Mouse (Mus musculus): ENCODE measurements around the gene Ino80. TPM values are rescaled to one million over a fixed set of nuclear protein-coding genes. Genes with fewer than 3 reads are reported as not detected.
A peak's percentile ranks its signal among the peaks of the same experiment; 100 is the strongest.

Ino80 gene
- polyA plus RNA-seq, 1 experiment from 2014 or later, result 4.1 TPM

DNA sequence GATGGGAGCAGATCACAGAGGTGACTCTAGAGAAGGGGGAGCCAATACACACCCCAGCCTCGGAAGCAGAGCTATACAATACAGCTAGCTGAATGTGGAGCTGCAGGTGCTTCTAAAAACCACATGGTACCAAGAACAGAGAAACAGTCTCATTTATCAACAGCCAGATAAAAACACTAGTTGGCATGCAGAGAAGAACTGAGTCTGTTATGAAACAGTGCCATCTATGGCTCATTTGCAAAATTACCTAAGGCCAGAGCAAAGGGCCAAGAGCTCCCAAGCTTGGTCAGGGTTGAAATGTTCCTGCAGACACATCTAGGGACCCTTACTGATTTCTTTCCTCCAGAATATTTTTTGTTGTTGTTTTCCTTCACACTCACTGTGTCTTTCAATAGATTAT is 63.7 kb downstream of the Ino80 start:
- Histone ChIP-seq H3K4me3 (no peak overlapping the region), H3K9me3 (replicated peaks) (no peaks in the 10 kb centered on the region), H3K27me3 (no peaks in the 10 kb centered on the region), H3K27ac (no peak overlapping the region), H3K36me3 (peaks cover 48% of the 10 kb centered on the region), H3K4me2 (replicated peaks) (no peak overlapping the region), H3K9ac (no peak overlapping the region), H3K4me1 (no peaks in the 10 kb centered on the region)
- no peak for ATAC-seq (ENCODE audit: low FRiP score)
- 70% methylated on average over 1 of the region's 1 CpGs for WGBS

DNA sequence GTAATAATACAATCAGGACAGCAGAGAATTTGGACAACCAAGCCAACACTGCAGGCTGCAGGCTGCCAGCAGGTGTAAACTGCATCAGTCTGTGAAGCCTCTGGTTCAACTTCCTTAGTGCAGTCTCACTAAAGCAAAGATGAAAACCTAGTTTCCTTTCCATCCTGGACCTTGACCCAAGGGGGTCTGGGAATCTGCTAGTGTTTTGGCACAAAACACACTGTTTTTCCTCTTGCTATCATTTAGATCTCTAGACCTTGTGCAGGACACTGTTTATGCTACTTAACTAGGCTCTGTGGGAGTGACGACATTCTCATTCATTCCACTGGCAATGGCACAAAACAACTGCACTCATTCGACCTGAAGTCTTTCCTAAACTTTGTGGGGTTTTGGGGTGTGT is 65.8 kb downstream of the Ino80 start:
- Histone ChIP-seq H3K27me3 (no peaks in the 10 kb centered on the region), H3K36me3 (peaks cover 43% of the 10 kb centered on the region), H3K4me3 (no peak overlapping the region), H3K4me2 (replicated peaks) (no peak overlapping the region), H3K9ac (no peak overlapping the region), H3K27ac (no peak overlapping the region), H3K9me3 (replicated peaks) (no peaks in the 10 kb centered on the region), H3K4me1 (no peaks in the 10 kb centered on the region)
- 79% methylated on average over 2 of the region's 2 CpGs for WGBS
- ATAC-seq (ENCODE audit: low FRiP score), result no peak

DNA sequence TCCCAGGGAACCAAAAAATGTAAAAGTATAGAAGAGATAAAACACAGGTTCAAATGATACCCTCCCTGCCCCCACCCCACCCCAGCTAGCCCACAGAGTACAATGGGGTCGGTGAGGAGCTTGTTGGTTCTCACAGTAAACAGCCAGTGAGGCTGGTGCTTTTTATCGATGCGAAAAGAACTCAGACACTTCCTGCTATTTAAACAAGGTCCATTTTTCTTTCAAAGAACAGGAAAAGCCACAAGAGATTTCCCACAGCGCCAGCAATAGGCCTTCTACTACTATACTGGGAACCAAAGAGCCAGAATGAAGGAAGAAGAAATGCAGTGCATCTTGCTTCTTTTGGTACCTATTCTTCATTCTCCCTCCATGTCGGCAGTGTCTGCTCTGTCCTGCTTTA is 66.5 kb downstream of the Ino80 start:
- WGBS, result 89% methylated on average over 5 of the region's 5 CpGs

DNA sequence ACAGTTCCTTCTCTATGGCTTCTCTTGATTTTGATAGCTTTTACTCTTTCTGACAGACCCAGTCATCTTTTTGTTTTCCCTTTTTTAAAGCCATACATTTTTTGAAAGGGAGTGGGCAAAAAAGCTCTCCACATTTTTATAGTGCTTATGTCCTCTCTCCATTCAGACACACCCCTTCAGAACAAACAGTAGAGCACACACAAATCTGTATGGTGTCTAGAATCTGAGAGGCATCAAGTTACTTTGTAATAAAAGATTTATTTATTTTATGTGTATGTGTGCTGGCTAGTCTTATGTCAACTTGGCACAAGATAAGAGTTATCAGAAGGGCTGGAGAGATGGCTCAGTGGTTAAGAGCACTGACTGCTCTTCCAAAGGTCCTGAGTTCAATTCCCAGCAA is 68.8 kb downstream of the Ino80 start:
- Histone ChIP-seq H3K27ac (peak overlapping the region; percentile 48; the same call in 1 of the 2 replicates), H3K36me3 (peaks cover 59% of the 10 kb centered on the region), H3K9me3 (replicated peaks) (no peaks in the 10 kb centered on the region), H3K4me2 (replicated peaks) (no peak overlapping the region), H3K9ac (no peak overlapping the region), H3K27me3 (no peaks in the 10 kb centered on the region), H3K4me3 (no peak overlapping the region), H3K4me1 (no peaks in the 10 kb centered on the region)
- ATAC-seq (ENCODE audit: low FRiP score), result no peak

More for the DNA sequence above, 66.5 kb downstream of the Ino80 start:
- Histone ChIP-seq H3K27ac (no peak overlapping the region), H3K27me3 (no peaks in the 10 kb centered on the region), H3K9me3 (replicated peaks) (no peaks in the 10 kb centered on the region), H3K4me2 (replicated peaks) (no peak overlapping the region), H3K9ac (no peak overlapping the region), H3K4me1 (no peaks in the 10 kb centered on the region), H3K36me3 (peaks cover 48% of the 10 kb centered on the region), H3K4me3 (no peak overlapping the region)
- ATAC-seq (ENCODE audit: low FRiP score), result no peak

DNA sequence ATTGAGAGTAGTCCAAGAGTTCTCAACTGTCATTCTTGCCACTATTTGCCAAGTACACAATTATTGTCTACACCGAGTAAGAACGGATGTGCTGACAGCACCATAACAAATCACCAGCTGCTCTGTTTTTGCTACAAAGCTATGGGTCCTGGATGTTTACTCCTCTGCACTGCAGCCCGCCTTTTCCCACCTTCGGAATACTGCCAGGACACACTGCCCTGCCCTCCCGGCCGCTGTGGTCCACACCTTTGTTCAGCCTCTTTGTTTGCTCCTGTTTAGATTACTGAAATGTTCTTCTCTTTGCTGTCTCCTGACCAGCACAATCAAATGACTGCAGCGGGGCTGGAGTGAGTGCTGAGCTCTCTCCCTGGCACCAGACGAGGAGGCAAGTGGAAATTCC is 69.2 kb downstream of the Ino80 start:
- Histone ChIP-seq H3K9ac (no peak overlapping the region), H3K4me3 (no peak overlapping the region), H3K36me3 (peaks cover 59% of the 10 kb centered on the region), H3K27ac (peak overlapping the region; percentile 48; the same call in 1 of the 2 replicates), H3K4me2 (replicated peaks) (no peak overlapping the region), H3K27me3 (no peaks in the 10 kb centered on the region), H3K4me1 (no peaks in the 10 kb centered on the region), H3K9me3 (replicated peaks) (no peaks in the 10 kb centered on the region)
- ATAC-seq (ENCODE audit: low FRiP score), result no peak
- WGBS, result 77% methylated on average over 8 of the region's 8 CpGs

DNA sequence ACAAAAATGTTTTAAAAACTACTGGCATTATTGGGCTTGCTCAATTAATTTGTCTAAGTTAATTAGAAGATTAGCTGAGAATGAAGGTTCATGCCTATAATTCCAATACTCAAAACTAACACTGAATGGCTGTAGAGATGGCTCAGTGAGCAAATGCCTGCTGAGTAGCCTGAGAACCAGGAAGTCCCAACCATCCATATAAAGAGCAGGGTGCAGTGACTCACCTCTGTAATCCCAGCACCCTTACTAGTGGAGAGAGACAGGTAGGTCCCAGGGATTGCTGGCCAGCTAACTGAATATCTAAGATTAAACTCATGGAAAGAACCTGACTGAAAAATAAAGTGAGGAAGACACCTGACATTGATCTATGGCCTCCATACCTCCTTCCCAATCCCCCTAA is 78.2 kb downstream of the Ino80 start:
- H3K4me2 ChIP-seq (replicated peaks), result no peak overlapping the region
- H3K4me1 ChIP-seq, result no peaks in the 10 kb centered on the region
- H3K36me3 ChIP-seq, result peaks cover 27% of the 10 kb centered on the region
- no peak overlapping the region for H3K9ac ChIP-seq
- no peaks in the 10 kb centered on the region for H3K27me3 ChIP-seq
- no peak for ATAC-seq (ENCODE audit: low FRiP score)
- H3K9me3 ChIP-seq (replicated peaks), result no peaks in the 10 kb centered on the region
- no peak overlapping the region for H3K27ac ChIP-seq
- no peak overlapping the region for H3K4me3 ChIP-seq

DNA sequence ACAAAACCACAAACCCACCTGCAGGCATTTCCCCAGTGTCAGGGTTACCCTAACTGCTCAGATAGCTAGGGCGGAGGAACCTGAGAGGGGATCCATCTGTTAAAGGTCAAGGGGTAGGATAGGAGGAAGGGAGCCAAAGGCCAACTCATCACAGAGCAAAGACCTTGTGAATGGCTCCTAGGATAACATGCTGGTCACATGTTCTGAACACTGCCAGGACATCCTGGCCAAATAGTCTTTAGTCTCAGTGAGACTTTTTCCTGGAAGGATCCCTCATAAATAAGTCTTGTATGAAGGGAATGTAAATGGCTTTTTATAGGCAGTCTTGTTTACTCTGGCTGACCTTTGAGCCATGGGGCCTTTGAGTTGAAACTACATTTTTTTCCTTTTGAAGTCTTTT is 78.8 kb downstream of the Ino80 start:
- H3K4me1 ChIP-seq, result no peaks in the 10 kb centered on the region
- H3K27me3 ChIP-seq, result no peaks in the 10 kb centered on the region
- H3K4me3 ChIP-seq, result no peak overlapping the region
- no peak for ATAC-seq (ENCODE audit: low FRiP score)
- H3K9ac ChIP-seq, result no peak overlapping the region
- no peaks in the 10 kb centered on the region for H3K9me3 ChIP-seq (replicated peaks)
- peaks cover 30% of the 10 kb centered on the region for H3K36me3 ChIP-seq
- 93% methylated on average over 1 of the region's 1 CpGs for WGBS
- H3K4me2 ChIP-seq (replicated peaks), result no peak overlapping the region
- H3K27ac ChIP-seq, result no peak overlapping the region

DNA sequence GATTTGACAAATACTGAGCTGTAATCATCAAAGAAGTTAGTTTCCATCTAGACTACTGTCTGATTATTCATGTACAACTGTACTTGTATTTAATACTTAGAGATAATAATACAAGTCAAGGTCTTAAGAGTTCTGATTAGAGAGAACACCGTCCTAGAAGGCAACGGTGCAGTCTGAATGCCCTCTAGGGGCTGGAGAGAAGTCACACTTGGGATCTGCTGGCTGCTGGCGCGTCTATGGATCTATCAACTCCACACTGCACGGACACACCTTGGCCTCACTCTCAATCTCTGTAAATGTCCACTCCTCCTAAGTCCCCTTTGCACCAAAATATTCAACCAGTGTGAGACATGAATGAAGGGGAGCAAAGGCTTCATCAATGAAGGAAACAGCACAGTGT is 79.2 kb downstream of the Ino80 start:
- Histone ChIP-seq H3K4me3 (no peak overlapping the region), H3K27ac (no peak overlapping the region), H3K36me3 (peaks cover 30% of the 10 kb centered on the region), H3K9ac (no peak overlapping the region), H3K9me3 (replicated peaks) (no peaks in the 10 kb centered on the region), H3K4me2 (replicated peaks) (no peak overlapping the region), H3K27me3 (no peaks in the 10 kb centered on the region), H3K4me1 (no peaks in the 10 kb centered on the region)
- ATAC-seq (ENCODE audit: low FRiP score), result no peak
- 89% methylated on average over 5 of the region's 5 CpGs for WGBS

DNA sequence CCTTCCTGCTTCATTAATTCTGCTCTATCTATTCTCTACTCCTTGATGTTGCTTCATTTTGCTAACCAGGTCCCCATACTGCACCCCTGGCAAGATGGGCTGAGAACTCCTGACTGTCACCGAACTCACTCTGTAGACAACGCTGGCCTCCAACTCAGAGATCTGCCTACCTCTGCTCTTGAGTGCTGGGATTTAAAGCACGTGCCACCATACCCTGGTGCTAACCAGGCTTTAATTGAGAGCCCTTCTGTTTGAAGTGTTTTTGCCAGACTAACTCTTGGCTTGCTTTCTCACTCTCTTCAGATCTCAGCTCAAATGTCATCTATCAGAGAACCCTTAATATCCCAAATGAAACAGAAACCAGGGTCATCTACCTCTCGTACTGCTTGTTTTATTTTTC is 87.5 kb downstream of the Ino80 start:
- no peak for ATAC-seq (ENCODE audit: low FRiP score)
- peaks cover 37% of the 10 kb centered on the region for H3K36me3 ChIP-seq
- WGBS, result 99% methylated on average over 4 of the region's 4 CpGs

DNA sequence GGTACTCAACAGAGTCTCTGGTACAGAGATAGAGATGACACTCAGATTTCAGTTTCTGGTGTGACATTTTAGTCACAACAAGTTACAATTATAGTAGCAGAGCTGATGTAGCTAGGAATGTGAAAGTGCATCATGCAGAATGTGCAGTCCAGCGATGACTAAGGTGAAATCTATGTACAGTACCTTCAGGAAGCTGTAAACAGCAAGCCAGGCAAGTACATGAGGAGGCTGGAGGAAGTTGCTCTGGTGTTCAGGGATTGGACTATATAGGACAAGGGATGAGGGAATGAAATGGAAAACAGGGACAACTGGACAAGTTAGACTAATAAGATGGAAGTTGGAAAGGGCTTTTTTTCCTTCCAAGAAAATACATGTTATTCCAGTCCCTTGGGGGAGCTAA is 89.2 kb downstream of the Ino80 start:
- H3K36me3 ChIP-seq, result peaks cover 38% of the 10 kb centered on the region

More for the DNA sequence above, 87.5 kb downstream of the Ino80 start:
- H3K4me2 ChIP-seq (replicated peaks), result no peak overlapping the region
- H3K27me3 ChIP-seq, result no peaks in the 10 kb centered on the region
- H3K27ac ChIP-seq, result no peak overlapping the region
- H3K9ac ChIP-seq, result no peak overlapping the region
- no peaks in the 10 kb centered on the region for H3K4me1 ChIP-seq
- no peak overlapping the region for H3K4me3 ChIP-seq
- no peaks in the 10 kb centered on the region for H3K9me3 ChIP-seq (replicated peaks)

DNA sequence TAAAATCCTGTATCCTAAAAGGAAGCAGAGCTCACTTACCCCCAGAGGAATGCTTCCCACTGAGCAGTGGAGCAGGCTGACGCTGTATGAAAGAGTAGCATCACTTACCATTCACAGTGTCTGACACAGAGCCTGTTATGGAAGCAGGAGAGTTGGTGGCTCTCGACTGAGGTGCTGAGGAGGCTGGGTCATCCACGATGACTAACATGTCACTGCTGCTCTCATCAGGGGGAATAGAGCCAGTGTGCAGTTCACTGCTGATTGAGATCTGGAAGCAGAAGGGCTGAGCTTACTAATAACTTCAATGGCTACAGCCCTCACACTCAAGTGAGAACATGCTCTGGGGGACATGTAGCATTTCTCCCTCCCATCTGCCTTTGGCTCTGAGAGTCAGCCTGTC is 98.0 kb downstream of the Ino80 start:
- Histone ChIP-seq H3K4me1 (no peaks in the 10 kb centered on the region), H3K4me3 (no peak overlapping the region), H3K4me2 (replicated peaks) (no peak overlapping the region), H3K9me3 (replicated peaks) (no peaks in the 10 kb centered on the region), H3K36me3 (peaks cover 80% of the 10 kb centered on the region), H3K27ac (no peak overlapping the region), H3K27me3 (no peaks in the 10 kb centered on the region), H3K9ac (no peak overlapping the region)
- ATAC-seq (ENCODE audit: low FRiP score), result no peak
- WGBS, result 88% methylated on average over 3 of the region's 3 CpGs

More for the DNA sequence above, 89.2 kb downstream of the Ino80 start:
- Histone ChIP-seq H3K27me3 (no peaks in the 10 kb centered on the region), H3K9me3 (replicated peaks) (no peaks in the 10 kb centered on the region), H3K4me2 (replicated peaks) (no peak overlapping the region), H3K4me1 (no peaks in the 10 kb centered on the region), H3K27ac (no peak overlapping the region), H3K4me3 (no peak overlapping the region), H3K9ac (no peak overlapping the region)
- no peak for ATAC-seq (ENCODE audit: low FRiP score)
- WGBS, result 94% methylated on average over 1 of the region's 1 CpGs

DNA sequence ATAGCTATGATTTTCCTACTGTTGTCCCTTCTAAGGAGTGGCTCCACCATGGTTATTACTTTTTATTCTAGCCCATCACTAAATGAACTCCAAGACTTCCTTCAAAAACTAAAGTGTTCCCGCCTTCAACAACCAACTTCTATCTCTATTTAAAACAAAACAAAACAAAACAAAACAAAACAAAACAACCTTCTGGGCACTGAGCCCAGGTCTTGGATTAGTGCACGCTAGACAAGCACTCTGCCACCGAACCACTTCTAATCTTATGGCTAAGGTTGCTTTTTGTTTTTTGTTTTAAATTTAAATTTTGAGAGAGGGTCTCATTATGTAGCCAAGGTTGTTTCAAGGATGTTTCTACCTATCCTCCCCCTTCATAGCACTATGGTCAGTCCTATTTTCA is 99.7 kb downstream of the Ino80 start:
- no peak overlapping the region for H3K4me2 ChIP-seq (replicated peaks)
- no peak overlapping the region for H3K27ac ChIP-seq
- H3K4me1 ChIP-seq, result no peaks in the 10 kb centered on the region
- H3K36me3 ChIP-seq, result peaks cover 86% of the 10 kb centered on the region
- H3K4me3 ChIP-seq, result no peak overlapping the region
- no peak overlapping the region for H3K9ac ChIP-seq
- WGBS, result 93% methylated on average over 3 of the region's 3 CpGs
- no peak for ATAC-seq (ENCODE audit: low FRiP score)
- no peaks in the 10 kb centered on the region for H3K27me3 ChIP-seq
- H3K9me3 ChIP-seq (replicated peaks), result no peaks in the 10 kb centered on the region

DNA sequence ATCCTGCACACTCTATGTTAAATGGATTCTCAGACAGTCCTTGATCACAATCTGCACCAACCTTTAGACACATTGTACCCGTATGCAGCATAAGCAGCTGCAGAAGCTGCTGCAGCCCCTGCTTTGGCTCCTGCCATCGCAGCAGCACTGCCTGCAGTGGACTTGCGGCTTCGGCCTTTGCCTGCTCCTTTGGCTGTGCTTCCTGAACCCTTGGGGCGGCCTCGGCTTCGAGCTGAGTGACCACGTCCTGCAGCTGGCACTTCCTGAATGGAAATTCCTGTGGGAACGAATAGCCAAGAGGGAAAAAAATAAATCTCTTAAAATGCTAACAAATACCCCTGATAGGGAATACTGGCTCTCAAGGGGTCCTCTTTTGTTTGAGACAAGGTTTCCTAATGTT is 100.2 kb downstream of the Ino80 start:
- 81% methylated on average over 9 of the region's 9 CpGs for WGBS
- H3K4me2 ChIP-seq (replicated peaks), result no peak overlapping the region
- H3K4me1 ChIP-seq, result no peaks in the 10 kb centered on the region
- H3K27ac ChIP-seq, result no peak overlapping the region
- H3K9ac ChIP-seq, result no peak overlapping the region
- no peak overlapping the region for H3K4me3 ChIP-seq
- H3K36me3 ChIP-seq, result peaks cover 86% of the 10 kb centered on the region
- no peaks in the 10 kb centered on the region for H3K9me3 ChIP-seq (replicated peaks)
- H3K27me3 ChIP-seq, result no peaks in the 10 kb centered on the region
- ATAC-seq (ENCODE audit: low FRiP score), result no peak

DNA sequence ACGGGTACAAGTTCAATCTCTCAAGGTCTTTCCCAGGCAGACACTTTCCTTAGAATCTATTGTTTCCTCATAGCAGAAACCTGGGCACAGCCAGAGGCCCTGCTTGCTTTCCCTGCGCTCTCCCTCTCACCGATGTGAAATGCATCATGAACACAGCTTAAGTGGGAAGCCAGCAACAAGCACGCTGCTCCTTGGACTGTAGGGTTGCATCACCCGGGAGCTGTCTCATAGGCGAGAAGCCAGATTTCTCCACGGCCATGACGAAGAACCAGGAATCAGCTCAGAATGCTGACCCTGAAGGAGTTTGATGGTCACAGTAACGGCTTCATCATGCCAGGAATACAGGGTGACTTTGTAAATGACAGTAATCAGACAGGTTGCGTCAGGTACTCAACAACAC is 107.4 kb downstream of the Ino80 start:
- no peaks in the 10 kb centered on the region for H3K27me3 ChIP-seq

More for the DNA sequence above, 107.4 kb downstream of the Ino80 start:
- ATAC-seq (ENCODE audit: low FRiP score), result no peak
- Histone ChIP-seq H3K4me2 (replicated peaks) (no peak overlapping the region), H3K27ac (no peak overlapping the region), H3K9ac (no peak overlapping the region), H3K9me3 (replicated peaks) (no peaks in the 10 kb centered on the region), H3K36me3 (peaks cover 64% of the 10 kb centered on the region), H3K4me1 (no peaks in the 10 kb centered on the region), H3K4me3 (no peak overlapping the region)
- 96% methylated on average over 10 of the region's 10 CpGs for WGBS
